Mouse (Mus musculus): ENCODE data around the gene Hsfy2. TPM values are rescaled to one million over a fixed set of nuclear protein-coding genes. Genes with fewer than 3 reads are reported as not detected.

The Hsfy2 gene
- polyA plus RNA-seq (2017; shearing (Covaris generic)), result not detected

GRCm38 (mm10) chr1:56637335-56637734 is at the start of gene Hsfy2:
Gene Hsfy2, minus strand, starts transcription at chr1:56637435.

